Mouse (Mus musculus): ENCODE measurements around the gene Shc3. TPM values are rescaled to one million over a fixed set of nuclear protein-coding genes. Genes with fewer than 3 reads are reported as not detected.

Shc3 gene
- total and polyA plus RNA-seq, 2 experiments from 2014 or later: 11.6 to 106 TPM

DNA sequence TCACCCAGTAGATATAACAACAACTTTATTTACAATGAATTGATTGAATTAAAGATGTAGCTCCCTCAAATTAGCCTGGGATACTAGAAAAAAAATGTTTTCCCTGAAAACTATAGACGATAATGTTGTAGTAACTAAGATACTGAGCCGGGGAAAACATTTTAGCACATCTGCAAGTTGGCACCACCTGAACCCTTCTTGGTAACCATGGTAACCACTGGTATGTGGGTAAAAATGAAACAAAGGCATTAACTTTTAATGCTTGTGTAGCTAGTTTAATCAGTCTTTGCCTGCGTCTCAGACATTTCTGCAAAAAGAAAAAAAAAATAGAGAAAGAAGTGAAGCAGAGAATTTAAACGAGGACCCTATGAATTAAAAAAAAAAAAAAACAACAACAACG lies 42.3 kb upstream of the Shc3 start:
- no peak overlapping the region for H3K27ac ChIP-seq (ENCODE audit: low read depth, low read length)

DNA sequence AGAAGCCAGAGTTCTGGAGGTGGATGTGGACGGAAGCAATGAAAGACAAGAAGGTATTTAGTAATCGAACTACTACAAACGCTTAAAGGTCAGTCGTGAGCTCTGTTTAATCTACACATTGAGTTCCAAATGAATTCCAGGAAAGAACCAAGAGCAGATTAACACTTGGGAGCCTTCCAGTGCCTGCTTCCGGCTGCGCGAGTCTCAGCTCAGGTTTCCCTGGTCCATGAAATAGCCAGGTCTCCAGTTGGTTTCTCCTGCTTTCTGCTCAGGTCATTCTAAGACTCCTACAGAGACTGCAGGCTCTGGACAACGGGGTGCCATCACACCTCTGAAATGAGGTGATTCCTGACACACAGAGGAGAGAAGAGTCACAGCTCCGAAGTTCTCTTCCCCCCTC lies 41.8 kb upstream of the Shc3 start:
- Histone ChIP-seq H3K27me3 (ENCODE audit: insufficient read depth, low read length) (no peaks in the 10 kb centered on the region), H3K27ac (ENCODE audit: low read depth, low read length) (no peak overlapping the region), H3K4me2 (ENCODE audit: low read depth) (peak overlapping the region; percentile 13; the same call in 1 of the 2 replicates), H3K9ac (no peak overlapping the region), H3K9me3 (ENCODE audit: low read length) (no peaks in the 10 kb centered on the region), H3K36me3 (ENCODE audit: insufficient read depth) (no peaks in the 10 kb centered on the region), H3K4me1 (ENCODE audit: insufficient read depth) (peaks cover 5% of the 10 kb centered on the region; the same call in 1 of the 2 replicates), H3K4me3 (ENCODE audit: low read depth, low read length) (no peak overlapping the region)
- TF ChIP-seq CTCF (IDR thresholded peaks at IDR 0.05; ENCODE audit: low read depth): no peak
- ATAC-seq: 0 out of 2 replicates have a peak, but pooled peaks have one; percentile 10
- 20% methylated on average over 9 of the region's 9 CpGs for WGBS
- DNase-seq: no peak

More for the DNA sequence above, 42.3 kb upstream of the Shc3 start:
- H3K27me3 ChIP-seq (ENCODE audit: insufficient read depth, low read length): no peaks in the 10 kb centered on the region
- peak; percentile 67 for ATAC-seq
- H3K4me3 ChIP-seq (ENCODE audit: low read depth, low read length): no peak overlapping the region
- no peaks in the 10 kb centered on the region for H3K9me3 ChIP-seq (ENCODE audit: low read length)
- H3K9ac ChIP-seq: no peak overlapping the region
- no peaks in the 10 kb centered on the region for H3K36me3 ChIP-seq (ENCODE audit: insufficient read depth)
- peaks cover 7% of the 10 kb centered on the region; the same call in 1 of the 2 replicates for H3K4me1 ChIP-seq (ENCODE audit: insufficient read depth)
- H3K4me2 ChIP-seq (ENCODE audit: low read depth): no peak overlapping the region
- TF ChIP-seq CTCF (IDR thresholded peaks at IDR 0.05; ENCODE audit: low read depth): no peak
- no peak for DNase-seq
- 14% methylated on average over 5 of the region's 5 CpGs for WGBS

- no peaks in the 10 kb centered on the region for H3K9me3 ChIP-seq (ENCODE audit: low read length)
- no peaks in the 10 kb centered on the region for H3K36me3 ChIP-seq (ENCODE audit: insufficient read depth)
- no peak overlapping the region for H3K27ac ChIP-seq (ENCODE audit: low read depth, low read length)
- H3K4me1 ChIP-seq (ENCODE audit: insufficient read depth): peaks cover 6% of the 10 kb centered on the region; the same call in 1 of the 2 replicates
- no peaks in the 10 kb centered on the region for H3K27me3 ChIP-seq (ENCODE audit: insufficient read depth, low read length)
- 94% methylated on average over 7 of the region's 7 CpGs for WGBS
- H3K4me3 ChIP-seq (ENCODE audit: low read depth, low read length): no peak overlapping the region
- ATAC-seq: no peak
- TF ChIP-seq CTCF (IDR thresholded peaks at IDR 0.05; ENCODE audit: low read depth): peak; percentile 35
- H3K9ac ChIP-seq: no peak overlapping the region
- DNase-seq: no peak
- H3K4me2 ChIP-seq (ENCODE audit: low read depth): no peak overlapping the region
These were observed 40.0 kb upstream of the Shc3 start for GRCm38 (mm10) chr13:51609231-51609630.

- Histone ChIP-seq H3K4me3 (ENCODE audit: low read depth, low read length) (peak overlapping the region; percentile 30), H3K36me3 (ENCODE audit: insufficient read depth) (no peaks in the 10 kb centered on the region), H3K4me1 (ENCODE audit: insufficient read depth) (peaks cover 13% of the 10 kb centered on the region; the same call in 1 of the 2 replicates), H3K27ac (ENCODE audit: low read depth, low read length) (peak overlapping the region; percentile 92), H3K9me3 (ENCODE audit: low read length) (no peaks in the 10 kb centered on the region), H3K9ac (peak overlapping the region; percentile 46), H3K27me3 (ENCODE audit: insufficient read depth, low read length) (no peaks in the 10 kb centered on the region), H3K4me2 (ENCODE audit: low read depth) (peak overlapping the region; percentile 54)
- TF ChIP-seq CTCF (IDR thresholded peaks at IDR 0.05; ENCODE audit: low read depth): peak; percentile 15; the same call in 1 of the 2 replicates
- WGBS: 29% methylated on average over 4 of the region's 4 CpGs
- peak; percentile 70 for ATAC-seq
- DNase-seq: peak; percentile 75
These were observed 34.6 kb upstream of the Shc3 start for GRCm38 (mm10) chr13:51603894-51604244.

DNA sequence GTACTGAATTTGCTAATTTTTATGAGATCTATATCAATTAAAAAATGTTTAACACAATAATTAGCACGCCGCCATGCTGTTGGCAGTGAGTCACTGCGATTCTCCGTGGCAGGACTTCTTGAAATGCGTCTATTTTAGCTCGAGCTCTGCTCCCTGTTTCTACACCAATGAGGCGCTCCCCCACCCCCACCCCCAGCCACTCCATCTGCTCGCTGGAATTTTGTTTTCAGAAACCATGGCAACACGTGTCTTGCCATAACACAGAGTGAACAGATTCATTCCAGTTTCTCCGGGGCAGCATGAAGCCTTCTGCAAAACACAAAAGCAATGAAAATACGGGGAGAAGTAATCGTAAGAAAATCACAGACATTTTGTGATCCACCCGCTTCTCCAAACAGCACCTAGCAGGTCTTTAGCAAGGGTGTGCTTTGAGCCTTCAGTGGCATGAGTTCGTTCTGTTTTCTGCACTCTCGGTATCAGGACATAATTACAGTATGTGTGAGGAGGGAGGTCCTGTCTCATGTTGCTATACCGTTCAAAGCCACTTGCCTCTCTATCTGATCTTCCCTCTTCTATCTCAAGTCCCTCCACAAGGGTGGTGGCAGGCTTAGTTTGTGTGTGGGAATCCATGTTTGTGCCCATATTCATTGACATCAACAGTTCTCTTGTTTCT lies 34.1 kb upstream of the Shc3 start:
- Histone ChIP-seq H3K9ac (peak overlapping the region; percentile 46), H3K27me3 (ENCODE audit: insufficient read depth, low read length) (no peaks in the 10 kb centered on the region), H3K27ac (ENCODE audit: low read depth, low read length) (peak overlapping the region; percentile 92), H3K4me2 (ENCODE audit: low read depth) (peak overlapping the region; percentile 54), H3K4me1 (ENCODE audit: insufficient read depth) (peaks cover 13% of the 10 kb centered on the region; the same call in 1 of the 2 replicates), H3K4me3 (ENCODE audit: low read depth, low read length) (peak overlapping the region; percentile 30), H3K36me3 (ENCODE audit: insufficient read depth) (no peaks in the 10 kb centered on the region), H3K9me3 (ENCODE audit: low read length) (no peaks in the 10 kb centered on the region)
- DNase-seq (peak; percentile 94), ATAC-seq (peak; percentile 95)
- TF ChIP-seq CTCF (IDR thresholded peaks at IDR 0.05; ENCODE audit: low read depth): peak; percentile 34; the same call in 1 of the 2 replicates
- WGBS: 3% methylated on average over 16 of the region's 16 CpGs

DNA sequence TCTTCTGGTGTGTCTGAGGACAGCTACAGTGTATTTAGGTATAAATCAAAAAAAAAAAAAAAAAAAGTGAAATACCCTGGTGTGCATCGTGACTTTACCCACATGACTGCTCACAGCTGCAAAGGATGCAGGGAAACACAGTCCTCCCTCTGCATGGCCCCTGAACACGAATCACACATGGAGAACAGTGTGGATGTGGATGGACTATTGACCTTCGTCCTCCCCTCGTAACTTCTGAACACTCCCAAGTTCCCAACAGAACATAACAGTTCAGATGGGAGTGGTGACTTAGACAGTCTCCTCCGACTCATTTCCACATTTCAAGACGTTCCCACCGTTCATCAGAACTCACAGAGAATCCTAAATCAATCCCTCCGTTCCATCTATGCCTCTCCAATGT lies 33.5 kb upstream of the Shc3 start:
- peak overlapping the region; percentile 30 for H3K4me3 ChIP-seq (ENCODE audit: low read depth, low read length)
- H3K9ac ChIP-seq: 0 out of 2 replicates have a peak overlapping the region, but pooled peaks have one; percentile 46
- peak overlapping the region; percentile 54 for H3K4me2 ChIP-seq (ENCODE audit: low read depth)
- peaks cover 13% of the 10 kb centered on the region; the same call in 1 of the 2 replicates for H3K4me1 ChIP-seq (ENCODE audit: insufficient read depth)
- H3K9me3 ChIP-seq (ENCODE audit: low read length): no peaks in the 10 kb centered on the region
- ATAC-seq: peak; percentile 30
- no peaks in the 10 kb centered on the region for H3K36me3 ChIP-seq (ENCODE audit: insufficient read depth)
- no peaks in the 10 kb centered on the region for H3K27me3 ChIP-seq (ENCODE audit: insufficient read depth, low read length)
- DNase-seq: no peak
- no peak for TF ChIP-seq CTCF (IDR thresholded peaks at IDR 0.05; ENCODE audit: low read depth)
- 31% methylated on average over 8 of the region's 8 CpGs for WGBS
- peak overlapping the region; percentile 92 for H3K27ac ChIP-seq (ENCODE audit: low read depth, low read length)

DNA sequence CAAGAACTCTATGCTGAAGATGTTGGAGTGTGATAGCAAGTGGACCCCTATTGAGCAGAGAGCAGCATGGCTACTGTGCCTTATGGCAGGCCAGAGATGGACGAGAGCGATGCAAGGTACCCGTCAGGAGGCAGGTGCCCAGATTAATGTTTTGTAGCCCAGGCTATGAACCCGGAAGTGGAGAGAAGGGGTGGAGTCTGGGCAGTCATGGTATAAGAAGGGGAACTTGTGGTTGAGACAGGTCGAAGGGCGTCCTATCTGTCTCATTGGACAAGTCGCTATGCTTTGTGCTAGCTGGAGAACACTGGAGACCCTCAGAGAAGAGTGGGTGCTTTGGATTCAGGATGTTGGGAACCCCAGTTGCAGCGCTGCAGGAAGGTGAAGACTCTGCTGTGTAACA lies 30.9 kb upstream of the Shc3 start:
- Histone ChIP-seq H3K27me3 (ENCODE audit: insufficient read depth, low read length) (no peaks in the 10 kb centered on the region; the same call in 1 of the 2 replicates), H3K4me2 (ENCODE audit: low read depth) (no peak overlapping the region), H3K9ac (no peak overlapping the region), H3K4me3 (ENCODE audit: low read depth, low read length) (no peak overlapping the region), H3K9me3 (ENCODE audit: low read length) (no peaks in the 10 kb centered on the region), H3K4me1 (ENCODE audit: insufficient read depth) (peaks cover 13% of the 10 kb centered on the region), H3K36me3 (ENCODE audit: insufficient read depth) (no peaks in the 10 kb centered on the region), H3K27ac (ENCODE audit: low read depth, low read length) (no peak overlapping the region)
- ATAC-seq (no peak), DNase-seq (no peak)
- TF ChIP-seq CTCF (IDR thresholded peaks at IDR 0.05; ENCODE audit: low read depth): no peak
- WGBS: 95% methylated on average over 8 of the region's 8 CpGs
